Mouse (Mus musculus) myocyte (in vitro differentiated cells): ENCODE measurements around the gene Exosc5. TPM values are rescaled to one million over a fixed set of nuclear protein-coding genes. Genes with fewer than 3 reads are reported as not detected.

Experiments used
- H3K27me3 ChIP-seq: one replicate; pipeline ENCODE4 v1.6.1; 2011; ENCODE audit not compliant: control insufficient read depth, insufficient read depth, insufficient read length
- H3K36me3 ChIP-seq: one replicate; pipeline ENCODE4 v1.6.1; 2011; ENCODE audit not compliant: control insufficient read depth, insufficient read depth
- H3K4me2 ChIP-seq: one replicate; pipeline ENCODE4 v1.6.1; 2011; ENCODE audit warnings: low read depth, control low read depth
- H3K4me3 ChIP-seq: one replicate; pipeline ENCODE4 v1.5.1; 2011; ENCODE audit warnings: mild to moderate bottlenecking, control low read depth, moderate library complexity
- H3K79me2 ChIP-seq: one replicate; pipeline ENCODE4 v1.6.1; 2011; ENCODE audit not compliant: control insufficient read depth, insufficient read depth
- H3ac ChIP-seq: one replicate; pipeline ENCODE4 v1.6.1; 2011; ENCODE audit not compliant: control insufficient read depth, insufficient read length
- CEBPB ChIP-seq: IDR thresholded peaks from 2 replicates; pipeline ENCODE4 v1.6.1; 2011; ENCODE audit warnings: mild to moderate bottlenecking, moderate library complexity; ENCODE audit not compliant: poor library complexity, insufficient read depth, severe bottlenecking
- E2F4 ChIP-seq: IDR thresholded peaks from one replicate; pipeline ENCODE4 v1.6.1; 2011; ENCODE audit warnings: mild to moderate bottlenecking, control low read depth, moderate library complexity; ENCODE audit not compliant: insufficient read depth
- MAX ChIP-seq: IDR thresholded peaks from one replicate; pipeline ENCODE4 v1.6.1; 2011; ENCODE audit warnings: low read depth, mild to moderate bottlenecking, control low read depth
- MYOD1 ChIP-seq, 3 experiments: IDR thresholded peaks; one replicate each; pipeline ENCODE4 v1.6.1; 2011; ENCODE audit warnings: control low read depth in 2 of 3, low read depth in 2 of 3, mild to moderate bottlenecking in 2 of 3, moderate library complexity in 1 of 3; ENCODE audit not compliant: insufficient read length in 2 of 3, control insufficient read depth in 1 of 3
- MYOG ChIP-seq, 3 experiments: IDR thresholded peaks; one replicate each; pipeline ENCODE4 v1.6.1; 2011; ENCODE audit warnings: control low read depth in 2 of 3, low read depth in 2 of 3, mild to moderate bottlenecking in 2 of 3; ENCODE audit not compliant: insufficient read length in 2 of 3, control insufficient read depth in 1 of 3, insufficient read depth in 1 of 3
- POLR2A ChIP-seq: IDR thresholded peaks from one replicate; pipeline ENCODE4 v1.6.1; 2011; ENCODE audit warnings: low read depth, mild to moderate bottlenecking, control low read depth, moderate library complexity; ENCODE audit not compliant: insufficient read length
- POLR2AphosphoS2 ChIP-seq: IDR thresholded peaks from one replicate; pipeline ENCODE4 v1.6.1; 2011; ENCODE audit warnings: low read depth, control low read depth; ENCODE audit not compliant: insufficient read length
- REST ChIP-seq: IDR thresholded peaks from one replicate; pipeline ENCODE4 v1.6.1; 2011; ENCODE audit warnings: mild to moderate bottlenecking, control low read depth, moderate library complexity; ENCODE audit not compliant: insufficient read depth, insufficient read length
- SRF ChIP-seq: IDR thresholded peaks from one replicate; pipeline ENCODE4 v1.6.1; 2011; ENCODE audit warnings: low read depth; ENCODE audit not compliant: control insufficient read depth, insufficient read length
- TCF12 ChIP-seq: IDR thresholded peaks from one replicate; pipeline ENCODE4 v1.6.1; 2011; ENCODE audit warnings: mild to moderate bottlenecking, control low read depth; ENCODE audit not compliant: poor library complexity, insufficient read depth, severe bottlenecking
- TCF3 ChIP-seq: IDR thresholded peaks from one replicate; pipeline ENCODE4 v1.6.1; 2011; ENCODE audit warnings: low read depth, control low read depth; ENCODE audit not compliant: insufficient read length
- USF1 ChIP-seq: IDR thresholded peaks from one replicate; pipeline ENCODE4 v1.6.1; 2011; ENCODE audit warnings: low read depth, mild to moderate bottlenecking, control low read depth, moderate library complexity
- polyA plus RNA-seq: library from polyadenylated mRNA; unstranded; fragments of >200 nt; fragmentation: generic; extraction: Trizol; gene quantifications from one replicate; pipeline ENCODE4 v1.2.1, GENCODE M21; 2012; ENCODE audit warnings: missing spikeins

The Exosc5 gene
- polyA plus RNA-seq, 1 experiment = 43.5 TPM

- Histone ChIP-seq H3K4me2 (peak within 1 kb of the TSS; percentile 74), H3K4me3 (peak within 1 kb of the TSS; percentile 90), H3K36me3 (no peaks in the 10 kb centered on the region), H3K27me3 (no peaks in the 10 kb centered on the region), H3ac (peak within 1 kb of the TSS; percentile 50), H3K79me2 (peaks cover 29% of the 10 kb centered on the region)
- TF ChIP-seq POLR2A = peak; percentile 70
- TF ChIP-seq MYOD1 (IDR thresholded peaks at IDR 0.05; ENCODE audit: control insufficient read depth in 1 of 3, insufficient read length in 2 of 3, low read depth in 2 of 3) = no peak
- peak; percentile 84 for TF ChIP-seq POLR2AphosphoS2
These were observed 27.9 kb downstream of the Exosc5 start, which contains the start of gene Tgfb1 for GRCm38 (mm10) chr7:25686680-25687531. Tgfb1 (plus strand) TSS chr7:25687002.

- Histone ChIP-seq H3K36me3 (no peaks in the 10 kb centered on the region), H3K4me3 (peak overlapping the region; percentile 90), H3K27me3 (no peaks in the 10 kb centered on the region), H3K79me2 (peaks cover 29% of the 10 kb centered on the region), H3ac (peak overlapping the region; percentile 50), H3K4me2 (peak overlapping the region; percentile 74)
- TF ChIP-seq USF1 (no peak), POLR2A (peak; percentile 32), CEBPB (no peak), POLR2AphosphoS2 (peak; percentile 44)
These were observed 28.9 kb downstream of the Exosc5 start for GRCm38 (mm10) chr7:25687811-25688401.

GRCm38 (mm10) chr7:25688810-25689586, 30.0 kb downstream of the Exosc5 start:
- Histone ChIP-seq H3K27me3 (no peaks in the 10 kb centered on the region), H3K4me3 (peak overlapping the region; percentile 90), H3K36me3 (peaks cover 3% of the 10 kb centered on the region), H3K79me2 (peaks cover 29% of the 10 kb centered on the region), H3K4me2 (peak overlapping the region; percentile 74), H3ac (peak overlapping the region; percentile 50)
- TF ChIP-seq MYOD1 (IDR thresholded peaks at IDR 0.05; ENCODE audit: control insufficient read depth in 1 of 3, insufficient read length in 2 of 3, low read depth in 2 of 3) (no peak), TCF12 (no peak), CEBPB (no peak), TCF3 (no peak), SRF (no peak), POLR2AphosphoS2 (peak; percentile 34), POLR2A (peak; percentile 54), E2F4 (peak; percentile 18)

DNA sequence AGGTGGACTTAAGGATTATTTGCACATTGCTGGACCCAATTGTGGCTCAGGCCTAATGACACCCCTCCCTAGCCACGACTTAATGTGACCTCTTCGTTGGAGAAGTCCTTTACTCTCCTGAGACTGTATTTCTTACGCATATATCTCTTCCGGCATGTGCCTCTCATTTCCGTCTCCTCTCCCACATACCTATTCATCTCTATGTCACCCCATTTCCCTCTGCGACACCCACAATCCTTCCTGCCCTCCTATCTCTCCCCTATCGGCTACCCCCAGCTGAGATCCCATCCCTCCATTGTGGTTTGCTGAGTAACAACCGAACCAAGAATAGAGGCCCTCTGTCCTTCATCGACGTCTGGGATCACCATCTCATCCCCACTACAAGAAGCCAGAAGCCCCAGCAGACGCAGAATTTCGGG, 30.6 kb downstream of the Exosc5 start:
- H3K4me2 ChIP-seq = peak overlapping the region; percentile 74
- TF ChIP-seq USF1 = no peak
- TF ChIP-seq REST = no peak
- no peak for TF ChIP-seq MAX
- no peak for TF ChIP-seq TCF3
- no peak for TF ChIP-seq E2F4
- TF ChIP-seq MYOG (IDR thresholded peaks at IDR 0.05; ENCODE audit: control insufficient read depth in 1 of 3, insufficient read depth in 1 of 3, insufficient read length in 2 of 3, low read depth in 2 of 3) = no peak
- H3K36me3 ChIP-seq = peaks cover 3% of the 10 kb centered on the region
- H3K27me3 ChIP-seq = no peaks in the 10 kb centered on the region
- no peak overlapping the region for H3ac ChIP-seq
- peaks cover 29% of the 10 kb centered on the region for H3K79me2 ChIP-seq
- H3K4me3 ChIP-seq = peak overlapping the region; percentile 90

GRCm38 (mm10) chr7:25690051-25690450, 31.1 kb downstream of the Exosc5 start:
- Histone ChIP-seq H3K27me3 (no peaks in the 10 kb centered on the region), H3K79me2 (peaks cover 29% of the 10 kb centered on the region), H3K36me3 (peaks cover 3% of the 10 kb centered on the region), H3K4me2 (peak overlapping the region; percentile 74), H3ac (no peak overlapping the region), H3K4me3 (peak overlapping the region; percentile 90)
- no peak for TF ChIP-seq CEBPB
- no peak for TF ChIP-seq SRF
- TF ChIP-seq E2F4 = no peak
- no peak for TF ChIP-seq POLR2A
- TF ChIP-seq MYOD1 (IDR thresholded peaks at IDR 0.05; ENCODE audit: control insufficient read depth in 1 of 3, insufficient read length in 2 of 3, low read depth in 2 of 3) = no peak
- no peak for TF ChIP-seq TCF12
- TF ChIP-seq MAX = no peak
- TF ChIP-seq REST = no peak
- TF ChIP-seq POLR2AphosphoS2 = no peak
- no peak for TF ChIP-seq TCF3
- TF ChIP-seq USF1 = no peak
- no peak for TF ChIP-seq MYOG (IDR thresholded peaks at IDR 0.05; ENCODE audit: control insufficient read depth in 1 of 3, insufficient read depth in 1 of 3, insufficient read length in 2 of 3, low read depth in 2 of 3)
